Mouse (Mus musculus): Measurements from ENCODE around the gene Rgs10. TPM values are rescaled to one million over a fixed set of nuclear protein-coding genes. Genes with fewer than 3 reads are reported as not detected.

The Rgs10 gene
- total and polyA plus RNA-seq, 3 experiments, result 5.0 to 14.3 (median 9.8) TPM

- no peak for DNase-seq
- intact Hi-C loops (cut with DNase I), result no loop called here
- WGBS, result 69% methylated on average over 2 of the region's 2 CpGs
These were observed 21.5 kb downstream of the Rgs10 start for GRCm38 (mm10) chr7:128397066-128397465.

GRCm38 (mm10) chr7:128393756-128394155 lies 24.8 kb downstream of the Rgs10 start:
- Histone ChIP-seq H3K4me3 (no peak overlapping the region), H3K4me1 (ENCODE audit: control insufficient read depth, insufficient read depth, low read length) (peaks cover 4% of the 10 kb centered on the region), H3K27ac (no peak overlapping the region), H3K79me2 (replicated peaks; ENCODE audit: control insufficient read depth, insufficient read depth, low read length) (no peaks in the 10 kb centered on the region), H3K27me3 (ENCODE audit: control insufficient read depth, insufficient read depth, low read length) (no peaks in the 10 kb centered on the region), H3K9ac (ENCODE audit: low read depth, low read length) (no peak overlapping the region), H3K36me3 (ENCODE audit: control insufficient read depth, insufficient read depth, low read length) (no peaks in the 10 kb centered on the region)
- TF ChIP-seq CTCF (IDR thresholded peaks at IDR 0.05), result no peak
- TF ChIP-seq POLR2A (IDR thresholded peaks at IDR 0.05; ENCODE audit: insufficient read depth, low read depth, low read length), result no peak
- no peak for TF ChIP-seq EP300 (IDR thresholded peaks at IDR 0.05; ENCODE audit: insufficient read depth, low read depth, low read length)
- 62% methylated on average over 4 of the region's 4 CpGs for WGBS
- intact Hi-C loops (cut with DNase I), result no loop called here
- DNase-seq, result no peak

More at GRCm38 (mm10) chr7:128397066-128397465, 21.5 kb downstream of the Rgs10 start:
- no peaks in the 10 kb centered on the region for H3K36me3 ChIP-seq (ENCODE audit: control insufficient read depth, insufficient read depth, low read length)
- no peaks in the 10 kb centered on the region for H3K27me3 ChIP-seq (ENCODE audit: control insufficient read depth, insufficient read depth, low read length)
- no peak overlapping the region for H3K9ac ChIP-seq (ENCODE audit: low read depth, low read length)
- peaks cover under 1% of the 10 kb centered on the region; the same call in 1 of the 2 replicates for H3K4me1 ChIP-seq (ENCODE audit: control insufficient read depth, insufficient read depth, low read length)
- TF ChIP-seq EP300 (IDR thresholded peaks at IDR 0.05; ENCODE audit: insufficient read depth, low read depth, low read length), result no peak
- no peak for TF ChIP-seq CTCF (IDR thresholded peaks at IDR 0.05)
- TF ChIP-seq POLR2A (IDR thresholded peaks at IDR 0.05; ENCODE audit: insufficient read depth, low read depth, low read length), result no peak
- no peaks in the 10 kb centered on the region for H3K79me2 ChIP-seq (replicated peaks; ENCODE audit: control insufficient read depth, insufficient read depth, low read length)
- H3K4me3 ChIP-seq, result no peak overlapping the region
- no peak overlapping the region for H3K27ac ChIP-seq

GRCm38 (mm10) chr7:128392972-128393314 lies 25.6 kb downstream of the Rgs10 start:
- H3K79me2 ChIP-seq (replicated peaks; ENCODE audit: control insufficient read depth, insufficient read depth, low read length), result no peaks in the 10 kb centered on the region
- intact Hi-C loops (cut with DNase I), result no loop called here
- H3K27ac ChIP-seq, result no peak overlapping the region; the same call in 1 of the 2 replicates
- H3K9ac ChIP-seq (ENCODE audit: low read depth, low read length), result no peak overlapping the region
- TF ChIP-seq CTCF (IDR thresholded peaks at IDR 0.05) (no peak), POLR2A (IDR thresholded peaks at IDR 0.05; ENCODE audit: insufficient read depth, low read depth, low read length) (no peak), EP300 (IDR thresholded peaks at IDR 0.05; ENCODE audit: insufficient read depth, low read depth, low read length) (no peak)
- WGBS, result 68% methylated on average over 5 of the region's 5 CpGs
- H3K27me3 ChIP-seq (ENCODE audit: control insufficient read depth, insufficient read depth, low read length), result no peaks in the 10 kb centered on the region
- H3K36me3 ChIP-seq (ENCODE audit: control insufficient read depth, insufficient read depth, low read length), result no peaks in the 10 kb centered on the region
- H3K4me1 ChIP-seq (ENCODE audit: control insufficient read depth, insufficient read depth, low read length), result peaks cover 4% of the 10 kb centered on the region
- no peak overlapping the region for H3K4me3 ChIP-seq
- peak in 1 of 2 experiments; percentile 28 for DNase-seq

GRCm38 (mm10) chr7:128392071-128392971 lies 26.2 kb downstream of the Rgs10 start:
- 52% methylated on average over 18 of the region's 18 CpGs for WGBS
- intact Hi-C loops (cut with DNase I), result no loop called here

GRCm38 (mm10) chr7:128391267-128392057 lies 27.1 kb downstream of the Rgs10 start:
- no peak for TF ChIP-seq POLR2A (IDR thresholded peaks at IDR 0.05; ENCODE audit: insufficient read depth, low read depth, low read length)
- no peak for TF ChIP-seq CTCF (IDR thresholded peaks at IDR 0.05)
- no peak for TF ChIP-seq EP300 (IDR thresholded peaks at IDR 0.05; ENCODE audit: insufficient read depth, low read depth, low read length)
- intact Hi-C loops (cut with DNase I), result no loop called here
- DNase-seq, result no peak
- H3K4me3 ChIP-seq, result no peak overlapping the region
- WGBS, result 66% methylated on average over 12 of the region's 12 CpGs
- peaks cover 4% of the 10 kb centered on the region for H3K4me1 ChIP-seq (ENCODE audit: control insufficient read depth, insufficient read depth, low read length)
- H3K27me3 ChIP-seq (ENCODE audit: control insufficient read depth, insufficient read depth, low read length), result no peaks in the 10 kb centered on the region
- H3K9ac ChIP-seq (ENCODE audit: low read depth, low read length), result no peak overlapping the region
- no peaks in the 10 kb centered on the region for H3K79me2 ChIP-seq (replicated peaks; ENCODE audit: control insufficient read depth, insufficient read depth, low read length)
- peak overlapping the region; percentile 31; the same call in 1 of the 2 replicates for H3K27ac ChIP-seq
- no peaks in the 10 kb centered on the region for H3K36me3 ChIP-seq (ENCODE audit: control insufficient read depth, insufficient read depth, low read length)

More at GRCm38 (mm10) chr7:128392071-128392971, 26.2 kb downstream of the Rgs10 start:
- no peaks in the 10 kb centered on the region for H3K36me3 ChIP-seq (ENCODE audit: control insufficient read depth, insufficient read depth, low read length)
- H3K79me2 ChIP-seq (replicated peaks; ENCODE audit: control insufficient read depth, insufficient read depth, low read length), result no peaks in the 10 kb centered on the region
- peaks cover 4% of the 10 kb centered on the region for H3K4me1 ChIP-seq (ENCODE audit: control insufficient read depth, insufficient read depth, low read length)
- H3K27ac ChIP-seq, result peak overlapping the region; percentile 0; the same call in 1 of the 2 replicates
- TF ChIP-seq EP300 (IDR thresholded peaks at IDR 0.05; ENCODE audit: insufficient read depth, low read depth, low read length), result no peak
- no peak for TF ChIP-seq CTCF (IDR thresholded peaks at IDR 0.05)
- no peak for TF ChIP-seq POLR2A (IDR thresholded peaks at IDR 0.05; ENCODE audit: insufficient read depth, low read depth, low read length)
- no peaks in the 10 kb centered on the region for H3K27me3 ChIP-seq (ENCODE audit: control insufficient read depth, insufficient read depth, low read length)
- DNase-seq, result peak; percentile 44 to 74
- H3K9ac ChIP-seq (ENCODE audit: low read depth, low read length), result no peak overlapping the region
- H3K4me3 ChIP-seq, result no peak overlapping the region

All from heart, adult 2 months (tissue).